13 mouse cellular contexts compared by ENCODE assay signal in genomic region chr10:84592745-84593144, GRCm38 (mm10).
"Had no signal": no experiment of that assay in that cellular context is flagged by ENCODE, and none has a peak within 500 bp of the region (broad histone marks: within the 10 kb centered on the region; RNA-seq: fewer than 3 reads in every experiment).

No protein-coding gene starts in this region.

- H3K4me1 ChIP-seq: limb, embryonic 13.5 days; midbrain, embryonic 15.5 days; neural tube, embryonic 12.5 days had no signal

- H3K36me3 ChIP-seq: intestine, embryonic 15.5 days; midbrain, embryonic 15.5 days had no signal

- H3K27ac ChIP-seq: intestine, embryonic 15.5 days; kidney, embryonic 15.5 days; limb, embryonic 13.5 days; liver, embryonic 14.5 days; macrophage; midbrain, embryonic 15.5 days; neural tube, embryonic 12.5 days had no signal

- DNase-seq: kidney, adult 2 months; kidney, postnatal 14 days; left cerebral cortex, postnatal 4 days; right cerebral cortex, postnatal 4 days; thymus, postnatal 36 days had no signal

- H3K4me3 ChIP-seq: intestine, embryonic 15.5 days; kidney, embryonic 15.5 days; limb, embryonic 13.5 days; megakaryocyte, embryonic 14.5 days; midbrain, embryonic 15.5 days; neural tube, embryonic 12.5 days had no signal

- H3K9ac ChIP-seq: intestine, embryonic 15.5 days; kidney, embryonic 15.5 days; limb, embryonic 13.5 days; liver, embryonic 14.5 days; midbrain, embryonic 15.5 days; neural tube, embryonic 12.5 days had no signal

- H3K27me3 ChIP-seq: intestine, embryonic 15.5 days; kidney, embryonic 15.5 days; limb, embryonic 13.5 days; midbrain, embryonic 15.5 days; neural tube, embryonic 12.5 days had no signal
